Mouse (Mus musculus): Measurements from ENCODE around the gene Rbfox1.

DNA sequence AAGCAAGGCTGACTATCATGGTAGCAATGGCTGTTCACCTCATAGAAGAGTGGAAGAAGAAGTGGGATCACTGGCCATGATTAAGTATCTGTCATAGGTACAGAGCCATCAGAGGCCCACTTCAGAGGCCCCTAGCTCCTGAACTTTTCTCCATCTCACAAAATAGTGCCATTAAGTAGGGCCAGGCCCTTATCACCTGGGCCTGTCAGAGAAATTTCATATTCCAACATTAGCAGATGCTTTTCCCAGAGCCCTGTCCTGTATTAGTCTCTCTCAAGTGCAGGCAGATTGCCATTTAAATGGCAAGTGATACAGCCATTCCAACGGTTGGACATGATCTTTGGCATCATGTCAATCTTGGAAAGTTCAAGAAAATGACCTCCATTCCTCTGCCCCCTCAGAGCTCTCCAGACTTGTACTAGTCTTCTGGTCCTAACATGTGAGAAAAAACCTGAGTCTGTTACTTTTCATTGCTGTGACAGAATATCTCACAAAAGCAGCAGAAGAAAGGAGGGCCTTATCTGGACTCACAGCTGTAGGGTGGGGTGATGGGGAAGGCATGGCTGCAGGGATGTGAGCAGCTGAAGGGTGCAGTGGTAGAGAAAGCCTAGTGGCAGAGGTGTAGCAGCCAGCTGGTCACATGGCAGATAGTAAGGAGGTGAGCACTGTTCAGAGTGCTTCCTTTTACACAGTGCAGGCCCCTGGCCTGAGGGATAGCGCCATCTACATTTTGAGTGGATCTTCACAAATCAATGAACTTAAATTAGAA is 210.6 kb downstream of the Rbfox1 start:
- TF ChIP-seq POLR2A (IDR thresholded peaks at IDR 0.05; ENCODE audit: insufficient read depth, low read depth, low read length) (no peak), CTCF (IDR thresholded peaks at IDR 0.05) (no peak), EP300 (IDR thresholded peaks at IDR 0.05; ENCODE audit: insufficient read depth, low read depth, low read length) (no peak)
